Mouse (Mus musculus): ENCODE measurements around the gene Gm7694. TPM values are rescaled to one million over a fixed set of nuclear protein-coding genes. Genes with fewer than 3 reads are reported as not detected.
A peak's percentile ranks its signal among the peaks of the same experiment; 100 is the strongest.

Gm7694 gene
- polyA plus RNA-seq, 1 experiment: 6.5 TPM

GRCm38 (mm10) chr1:170322046-170322445 lies 15.9 kb upstream of the Gm7694 start:
- TF ChIP-seq POLR2A (IDR thresholded peaks at IDR 0.05; ENCODE audit: borderline replicate concordance, extremely low read depth, insufficient read depth, insufficient read length, poor library complexity, severe bottlenecking) (no peak), CTCF (IDR thresholded peaks at IDR 0.05; ENCODE audit: borderline replicate concordance, extremely low read depth, insufficient read depth, insufficient read length) (no peak)
- DNase-seq (ENCODE audit: low read depth): no peak

DNA sequence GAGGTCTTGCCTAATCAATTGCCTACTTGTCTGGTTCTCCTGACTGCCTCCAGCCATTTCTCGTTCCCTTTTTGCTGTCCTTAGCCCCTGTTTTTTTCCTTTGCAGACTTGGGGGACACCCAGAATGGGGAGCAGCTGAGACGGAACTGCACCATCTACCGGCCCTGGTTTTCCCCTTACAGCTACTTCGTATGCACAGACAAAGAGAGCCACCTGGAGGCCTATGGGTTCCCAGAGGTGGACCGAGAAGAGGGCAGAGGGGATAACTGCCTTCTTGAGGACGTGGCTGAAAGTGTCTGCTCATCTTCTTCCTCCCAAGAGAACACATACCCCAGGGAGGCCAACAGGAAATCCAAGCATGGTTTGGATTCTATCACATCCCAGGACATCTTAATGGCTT lies 5.3 kb upstream of the Gm7694 start:
- no peak for DNase-seq (ENCODE audit: low read depth)
- TF ChIP-seq POLR2A (IDR thresholded peaks at IDR 0.05; ENCODE audit: borderline replicate concordance, extremely low read depth, insufficient read depth, insufficient read length, poor library complexity, severe bottlenecking) (no peak), CTCF (IDR thresholded peaks at IDR 0.05; ENCODE audit: borderline replicate concordance, extremely low read depth, insufficient read depth, insufficient read length) (no peak)

DNA sequence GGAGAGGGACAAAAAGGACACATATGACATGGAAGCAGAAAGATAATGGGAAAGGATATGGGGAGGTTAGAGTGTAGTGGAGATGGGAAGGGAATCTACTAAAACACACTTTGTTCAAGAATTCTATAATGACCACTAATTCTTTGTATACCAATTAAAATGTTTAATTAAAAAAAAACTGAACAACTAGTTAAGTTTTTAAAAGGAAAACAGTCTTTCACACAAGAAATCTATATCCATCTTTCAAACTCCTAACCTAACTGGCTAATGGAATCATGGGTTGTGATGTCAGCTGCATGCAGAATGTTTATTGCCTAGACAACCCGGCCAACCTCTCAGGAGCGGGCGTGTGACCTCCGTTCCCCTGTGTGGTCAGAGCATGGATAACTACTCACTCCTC lies 2.4 kb upstream of the Gm7694 start, which contains the start of gene Spata46:
Spata46 (plus strand) TSS at position 301 of the 400 bp plus-strand sequence.
- TF ChIP-seq CTCF (IDR thresholded peaks at IDR 0.05; ENCODE audit: borderline replicate concordance, extremely low read depth, insufficient read depth, insufficient read length): no peak
- no peak for TF ChIP-seq POLR2A (IDR thresholded peaks at IDR 0.05; ENCODE audit: borderline replicate concordance, extremely low read depth, insufficient read depth, insufficient read length, poor library complexity, severe bottlenecking)
- no peak for DNase-seq (ENCODE audit: low read depth)

DNA sequence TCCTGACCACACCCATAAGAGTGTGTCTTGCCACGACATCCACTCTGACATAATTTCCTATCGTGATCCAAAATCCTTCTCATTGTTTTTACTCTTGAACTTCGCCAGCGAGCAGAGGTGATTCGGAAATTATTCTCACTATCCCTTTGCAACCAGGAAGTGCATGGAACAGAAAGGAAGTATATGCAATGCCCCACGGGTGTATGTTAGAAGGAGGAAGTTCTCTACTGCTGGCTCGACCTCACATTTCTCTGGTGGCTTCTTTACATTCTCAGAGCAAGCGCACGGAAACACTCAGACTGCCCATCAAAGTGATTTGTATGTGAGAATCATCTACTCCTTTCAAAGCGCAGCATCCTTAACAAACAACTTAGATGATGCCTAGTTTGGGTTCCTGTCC lies 1.1 kb downstream of the Gm7694 start:
- TF ChIP-seq POLR2A (IDR thresholded peaks at IDR 0.05; ENCODE audit: borderline replicate concordance, extremely low read depth, insufficient read depth, insufficient read length, poor library complexity, severe bottlenecking) (no peak), CTCF (IDR thresholded peaks at IDR 0.05; ENCODE audit: borderline replicate concordance, extremely low read depth, insufficient read depth, insufficient read length) (no peak)
- no peak for DNase-seq (ENCODE audit: low read depth)

DNA sequence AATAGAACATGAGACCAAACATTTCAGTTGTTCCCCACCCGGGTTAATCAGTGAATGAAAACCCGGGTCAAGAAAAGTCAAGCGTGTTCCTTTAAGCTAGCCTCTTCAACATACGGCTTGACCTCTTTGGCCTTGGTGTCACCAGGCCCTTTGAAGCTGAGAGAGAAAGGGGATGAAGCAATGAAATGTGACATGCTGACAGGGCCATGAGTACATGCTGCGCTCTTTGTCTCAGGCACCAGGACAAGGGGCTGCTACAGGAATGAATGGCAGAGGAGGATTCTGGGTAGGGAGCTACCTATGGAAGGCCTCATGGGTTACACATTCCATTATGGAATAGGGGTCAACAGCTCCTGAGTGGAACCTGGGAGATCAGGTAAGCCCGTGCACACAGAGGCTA lies 3.0 kb downstream of the Gm7694 start:
- DNase-seq (ENCODE audit: low read depth): no peak
- no peak for TF ChIP-seq POLR2A (IDR thresholded peaks at IDR 0.05; ENCODE audit: borderline replicate concordance, extremely low read depth, insufficient read depth, insufficient read length, poor library complexity, severe bottlenecking)
- no peak for TF ChIP-seq CTCF (IDR thresholded peaks at IDR 0.05; ENCODE audit: borderline replicate concordance, extremely low read depth, insufficient read depth, insufficient read length)

- TF ChIP-seq CTCF (IDR thresholded peaks at IDR 0.05; ENCODE audit: borderline replicate concordance, extremely low read depth, insufficient read depth, insufficient read length): no peak
- TF ChIP-seq POLR2A (IDR thresholded peaks at IDR 0.05; ENCODE audit: borderline replicate concordance, extremely low read depth, insufficient read depth, insufficient read length, poor library complexity, severe bottlenecking): no peak
- no peak for DNase-seq (ENCODE audit: low read depth)
These were observed 3.7 kb downstream of the Gm7694 start for GRCm38 (mm10) chr1:170302456-170302855.

GRCm38 (mm10) chr1:170301686-170302085 lies 4.4 kb downstream of the Gm7694 start:
- no peak for DNase-seq (ENCODE audit: low read depth)
- TF ChIP-seq CTCF (IDR thresholded peaks at IDR 0.05; ENCODE audit: borderline replicate concordance, extremely low read depth, insufficient read depth, insufficient read length): no peak
- TF ChIP-seq POLR2A (IDR thresholded peaks at IDR 0.05; ENCODE audit: borderline replicate concordance, extremely low read depth, insufficient read depth, insufficient read length, poor library complexity, severe bottlenecking): no peak

- no peak for DNase-seq (ENCODE audit: low read depth)
- TF ChIP-seq CTCF (IDR thresholded peaks at IDR 0.05; ENCODE audit: borderline replicate concordance, extremely low read depth, insufficient read depth, insufficient read length): no peak
- TF ChIP-seq POLR2A (IDR thresholded peaks at IDR 0.05; ENCODE audit: borderline replicate concordance, extremely low read depth, insufficient read depth, insufficient read length, poor library complexity, severe bottlenecking): no peak
These were observed 6.6 kb downstream of the Gm7694 start for GRCm38 (mm10) chr1:170299496-170299895.

DNA sequence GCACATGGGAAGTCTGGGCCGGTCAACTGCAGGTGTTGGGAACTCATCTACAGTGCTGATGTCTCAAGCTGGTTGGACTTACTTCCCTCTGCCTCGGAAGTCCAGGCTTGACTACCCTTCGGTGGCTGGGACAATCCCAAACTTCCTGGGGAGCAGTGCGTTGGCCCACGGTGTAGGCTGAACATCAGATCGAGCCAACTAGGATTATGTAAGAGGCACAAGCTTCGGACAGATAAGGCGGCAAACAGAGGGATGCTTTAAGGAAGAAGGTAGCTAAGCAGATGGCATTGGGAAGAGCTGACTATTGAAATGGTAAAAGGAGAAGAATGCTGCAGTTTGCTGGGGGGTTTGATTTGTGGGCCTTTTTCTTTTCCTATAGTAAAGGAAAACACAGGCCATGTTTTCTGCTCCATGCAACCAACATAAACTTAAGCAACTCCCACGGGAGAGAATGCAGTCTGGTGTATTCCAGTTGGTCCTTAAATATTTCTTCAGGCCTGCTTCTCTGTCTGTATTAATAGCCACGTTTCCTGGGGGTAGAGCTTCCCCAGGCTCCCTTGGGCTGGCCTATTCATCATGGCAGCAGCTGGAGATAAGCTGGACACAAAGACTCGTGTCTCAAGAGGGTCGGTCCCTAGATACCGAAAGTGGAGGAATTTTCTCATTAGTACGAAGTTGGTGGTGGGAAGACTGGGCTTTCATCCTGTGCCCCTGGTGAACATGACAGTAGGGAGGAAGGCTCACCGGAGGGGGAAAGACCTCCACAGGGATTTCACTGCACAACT lies 11.2 kb downstream of the Gm7694 start:
- DNase-seq (ENCODE audit: low read depth): peak; percentile 17
- no peak for TF ChIP-seq CTCF (IDR thresholded peaks at IDR 0.05; ENCODE audit: borderline replicate concordance, extremely low read depth, insufficient read depth, insufficient read length)
- no peak for TF ChIP-seq POLR2A (IDR thresholded peaks at IDR 0.05; ENCODE audit: borderline replicate concordance, extremely low read depth, insufficient read depth, insufficient read length, poor library complexity, severe bottlenecking)

DNA sequence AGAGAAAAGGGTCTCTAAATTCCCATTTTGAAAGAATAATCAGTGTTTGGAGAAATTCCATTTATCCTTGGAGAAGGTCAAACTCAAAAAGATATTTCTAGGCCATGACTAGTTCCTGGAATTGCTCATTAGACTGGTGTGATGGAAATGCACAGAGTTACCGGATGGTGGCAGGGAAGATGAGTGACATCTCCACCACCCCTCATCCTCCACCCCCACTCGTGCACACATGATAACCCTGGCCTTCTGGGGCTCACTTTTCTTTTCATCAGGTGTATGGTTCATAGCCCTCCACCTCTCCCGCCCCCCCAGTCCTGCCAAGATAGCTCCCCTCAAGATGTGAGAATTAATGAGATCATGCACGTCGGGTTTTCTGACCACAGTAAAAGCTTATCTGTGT lies 12.9 kb downstream of the Gm7694 start:
- no peak for DNase-seq (ENCODE audit: low read depth)
- TF ChIP-seq POLR2A (IDR thresholded peaks at IDR 0.05; ENCODE audit: borderline replicate concordance, extremely low read depth, insufficient read depth, insufficient read length, poor library complexity, severe bottlenecking) (no peak), CTCF (IDR thresholded peaks at IDR 0.05; ENCODE audit: borderline replicate concordance, extremely low read depth, insufficient read depth, insufficient read length) (no peak)

DNA sequence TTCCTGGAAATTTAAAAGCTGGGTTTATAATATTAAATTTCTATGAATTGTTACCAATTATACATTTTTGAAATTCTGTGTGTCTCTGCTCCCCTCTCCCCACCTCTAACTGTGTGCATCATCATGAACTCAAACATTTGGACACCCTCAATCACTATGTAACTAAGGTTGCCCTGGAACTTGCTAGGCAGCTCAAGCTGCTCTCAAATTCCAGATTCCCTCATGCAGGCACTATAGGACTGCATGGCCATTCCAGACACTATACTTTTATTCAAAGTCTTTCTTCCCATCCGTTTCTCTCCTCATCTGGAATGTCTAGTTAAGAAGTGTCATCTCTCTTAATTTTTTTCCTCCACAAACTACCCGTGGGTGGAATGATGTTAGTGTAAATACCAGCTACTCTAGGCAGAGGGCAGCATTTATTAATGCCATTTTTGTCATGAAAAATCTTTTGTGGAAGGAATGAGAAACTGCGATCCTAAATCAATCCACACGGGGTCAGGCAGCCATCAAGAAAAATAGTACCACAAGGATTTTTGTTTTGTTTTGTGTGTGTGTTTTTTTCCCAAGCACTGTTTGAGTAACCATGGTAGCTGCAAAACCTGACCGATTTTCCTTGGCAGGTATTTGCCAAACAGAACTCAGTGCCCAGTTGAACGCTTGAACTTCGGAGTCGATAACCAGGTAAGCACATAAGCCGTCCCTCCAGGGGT lies 13.7 kb downstream of the Gm7694 start:
- TF ChIP-seq CTCF (IDR thresholded peaks at IDR 0.05; ENCODE audit: borderline replicate concordance, extremely low read depth, insufficient read depth, insufficient read length) (peak; percentile 56), POLR2A (IDR thresholded peaks at IDR 0.05; ENCODE audit: borderline replicate concordance, extremely low read depth, insufficient read depth, insufficient read length, poor library complexity, severe bottlenecking) (no peak)
- DNase-seq (ENCODE audit: low read depth): peak; percentile 93

Measured in brain, embryonic 14.5 days (tissue).